Mouse (Mus musculus) neutrophil, adult 59 days (primary cell): ENCODE measurements around the gene Fa2h. TPM values are rescaled to one million over a fixed set of nuclear protein-coding genes. Genes with fewer than 3 reads are reported as not detected.

ENCODE experiments used
- total RNA-seq, 2 experiments: library from RNA; stranded (reverse); gene quantifications; 1 replicate in 1 of 2; 2 replicates in 1 of 2; pipeline ENCODE4 v1.2.4; 2023

Gene Fa2h
- total RNA-seq: not detected

GRCm38 (mm10) chr8:111393391-111394363, at the start of gene Fa2h:
Gene Fa2h, minus strand, starts transcription at chr8:111393824.

GRCm38 (mm10) chr8:111337890-111338347, 55.7 kb downstream of the Fa2h start, which contains the start of gene Mlkl:
Gene Mlkl, minus strand, starts transcription at chr8:111338177.

DNA sequence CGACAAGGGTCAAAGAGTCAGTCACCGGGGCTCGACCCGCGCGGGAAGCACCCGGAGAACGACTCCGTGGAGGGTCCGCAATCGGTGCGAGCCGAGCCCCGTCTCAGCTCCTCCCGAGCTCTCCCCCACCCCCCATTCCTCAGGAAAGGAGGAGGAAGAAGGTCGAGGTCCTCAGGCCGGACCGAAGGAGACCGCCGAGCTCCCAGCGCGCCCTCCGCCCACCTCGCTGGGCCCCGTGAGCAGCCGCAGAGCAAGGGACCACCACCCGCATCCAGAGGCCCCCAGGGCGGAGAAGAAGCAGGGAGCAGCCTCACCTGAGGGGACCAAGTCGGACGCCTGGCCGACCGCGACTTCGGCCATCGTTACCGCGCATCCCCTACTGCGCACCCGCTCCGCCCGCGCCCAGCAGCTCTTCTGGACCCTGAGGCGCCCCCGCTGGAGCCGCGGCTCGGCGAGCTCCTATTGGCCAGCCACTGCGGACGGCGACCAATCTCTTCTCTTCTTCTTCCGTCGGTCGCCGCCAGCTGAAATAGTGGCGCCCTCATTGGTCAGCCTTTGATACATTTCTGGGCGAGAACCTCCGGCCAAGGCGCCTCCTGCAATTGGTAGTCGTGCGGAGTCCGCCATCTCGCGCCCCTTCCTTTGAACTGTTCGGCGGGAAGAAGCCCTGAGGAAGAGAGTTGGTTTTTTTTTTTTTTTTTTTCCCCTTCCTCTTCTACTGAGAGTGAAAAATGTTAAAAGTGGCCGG, 93.6 kb downstream of the Fa2h start, which contains the start of gene Rfwd3:
Gene Rfwd3, minus strand, starts transcription at position 402 of the 748 bp plus-strand sequence.

Other genes with a start within 250 kb of the Fa2h start
- 10 to 100 TPM; 50.9 to 56.5 TPM for gene Glg1, start 134.6 kb downstream of the Fa2h start, total RNA-seq
- gene Rfwd3, start 93.6 kb downstream of the Fa2h start, total RNA-seq: 10 to 100 TPM; 43.7 to 46.7 TPM
- gene Mlkl, start 55.6 kb downstream of the Fa2h start, total RNA-seq: 10 to 100 TPM; 17.2 to 21.1 TPM
- gene Wdr59, start 128.3 kb upstream of the Fa2h start, total RNA-seq: 1 to 10 TPM; 4.5 to 5.2 TPM
- gene Znrf1, start 142.3 kb upstream of the Fa2h start, total RNA-seq: 100 to 1,000 TPM; 165 to 179 TPM
- under 1 TPM in 1 of 2 experiments, not detected in 1; 0.13 TPM for gene Ldhd, start 236.6 kb upstream of the Fa2h start, total RNA-seq
- 1 to 10 TPM; 2.9 to 3.1 TPM for gene Zfp1, start 249.6 kb upstream of the Fa2h start, total RNA-seq